Mouse (Mus musculus): ENCODE measurements around the gene Qrich2. TPM values are rescaled to one million over a fixed set of nuclear protein-coding genes. Genes with fewer than 3 reads are reported as not detected.
"Not testable (repeated sequence)": the region's sequence is repeated elsewhere in the genome, so short reads cannot be mapped to it uniquely, and the experiment has no call there.

The Qrich2 gene
- polyA plus RNA-seq, 1 experiment from 2014 or later: not detected

- WGBS (ENCODE audit: insufficient replicate concordance): 54% methylated on average over 4 of the region's 4 CpGs
- no peak for ATAC-seq (ENCODE audit: low read depth)
- no peaks in the 10 kb centered on the region for H3K36me3 ChIP-seq (ENCODE audit: control insufficient read depth, insufficient read depth)
- H3K4me1 ChIP-seq (ENCODE audit: control insufficient read depth, low read depth, low read length): peaks cover 16% of the 10 kb centered on the region
- H3K27ac ChIP-seq (ENCODE audit: low read length): no peak overlapping the region
- peak overlapping the region; percentile 69 for H3K4me3 ChIP-seq (ENCODE audit: low read depth, low read length)
- H3K27me3 ChIP-seq (ENCODE audit: control insufficient read depth, insufficient read depth, low read depth, low read length): peaks cover 28% of the 10 kb centered on the region
- no peak overlapping the region for H3K9ac ChIP-seq (ENCODE audit: low read depth, low read length)
- peak overlapping the region; percentile 99 for H3K4me2 ChIP-seq (ENCODE audit: low read depth, low read length)
- no peaks in the 10 kb centered on the region for H3K9me3 ChIP-seq (replicated peaks; ENCODE audit: control insufficient read depth, low read length)
These were observed 52.4 kb downstream of the Qrich2 start for GRCm38 (mm10) chr11:116413631-116414022.

- H3K9ac ChIP-seq (ENCODE audit: low read depth, low read length): peak within 1 kb of the TSS; percentile 63
- H3K4me3 ChIP-seq (ENCODE audit: low read depth, low read length): peak within 1 kb of the TSS; percentile 69
- H3K36me3 ChIP-seq (ENCODE audit: control insufficient read depth, insufficient read depth): no peaks in the 10 kb centered on the region
- peaks cover 28% of the 10 kb centered on the region for H3K27me3 ChIP-seq (ENCODE audit: control insufficient read depth, insufficient read depth, low read depth, low read length)
- H3K4me2 ChIP-seq (ENCODE audit: low read depth, low read length): peak within 1 kb of the TSS; percentile 99
- ATAC-seq (ENCODE audit: low read depth): peak; percentile 92
- H3K4me1 ChIP-seq (ENCODE audit: control insufficient read depth, low read depth, low read length): peaks cover 16% of the 10 kb centered on the region
- 3% methylated on average over 80 of the region's 82 CpGs for WGBS (ENCODE audit: insufficient replicate concordance)
- H3K9me3 ChIP-seq (replicated peaks; ENCODE audit: control insufficient read depth, low read length): no peaks in the 10 kb centered on the region
- no peak within 1 kb of the TSS for H3K27ac ChIP-seq (ENCODE audit: low read length)
These were observed 53.0 kb downstream of the Qrich2 start, which contains the start of gene Rnf157 for GRCm38 (mm10) chr11:116412904-116413630. Gene Rnf157 (minus strand): TSS chr11:116413032.

GRCm38 (mm10) chr11:116412028-116412827, 53.8 kb downstream of the Qrich2 start:
- WGBS (ENCODE audit: insufficient replicate concordance): 2% methylated on average over 67 of the region's 76 CpGs
- H3K27ac ChIP-seq (ENCODE audit: low read length): no peak overlapping the region
- H3K27me3 ChIP-seq (ENCODE audit: control insufficient read depth, insufficient read depth, low read depth, low read length): peaks cover 28% of the 10 kb centered on the region
- no peaks in the 10 kb centered on the region for H3K36me3 ChIP-seq (ENCODE audit: control insufficient read depth, insufficient read depth)
- ATAC-seq (ENCODE audit: low read depth): peak; percentile 62
- H3K4me3 ChIP-seq (ENCODE audit: low read depth, low read length): peak overlapping the region; percentile 69
- peak overlapping the region; percentile 99 for H3K4me2 ChIP-seq (ENCODE audit: low read depth, low read length)
- H3K4me1 ChIP-seq (ENCODE audit: control insufficient read depth, low read depth, low read length): peaks cover 16% of the 10 kb centered on the region
- H3K9me3 ChIP-seq (replicated peaks; ENCODE audit: control insufficient read depth, low read length): no peaks in the 10 kb centered on the region
- H3K9ac ChIP-seq (ENCODE audit: low read depth, low read length): peak overlapping the region; percentile 63

GRCm38 (mm10) chr11:116411582-116411981, 54.5 kb downstream of the Qrich2 start:
- no peaks in the 10 kb centered on the region for H3K9me3 ChIP-seq (replicated peaks; ENCODE audit: control insufficient read depth, low read length)
- H3K4me2 ChIP-seq (ENCODE audit: low read depth, low read length): peak overlapping the region; percentile 99; the same call in 1 of the 2 replicates
- H3K4me3 ChIP-seq (ENCODE audit: low read depth, low read length): no peak overlapping the region
- no peak for ATAC-seq (ENCODE audit: low read depth)
- H3K9ac ChIP-seq (ENCODE audit: low read depth, low read length): no peak overlapping the region
- peaks cover 16% of the 10 kb centered on the region for H3K4me1 ChIP-seq (ENCODE audit: control insufficient read depth, low read depth, low read length)
- H3K36me3 ChIP-seq (ENCODE audit: control insufficient read depth, insufficient read depth): no peaks in the 10 kb centered on the region
- 42% methylated on average over 6 of the region's 6 CpGs for WGBS (ENCODE audit: insufficient replicate concordance)
- peaks cover 28% of the 10 kb centered on the region for H3K27me3 ChIP-seq (ENCODE audit: control insufficient read depth, insufficient read depth, low read depth, low read length)
- no peak overlapping the region for H3K27ac ChIP-seq (ENCODE audit: low read length)

GRCm38 (mm10) chr11:116410415-116410814, 55.6 kb downstream of the Qrich2 start:
- not testable (repeated sequence) for H3K4me3 ChIP-seq (ENCODE audit: low read depth, low read length); H3K27ac ChIP-seq (ENCODE audit: low read length); H3K36me3 ChIP-seq (ENCODE audit: control insufficient read depth, insufficient read depth); H3K9ac ChIP-seq (ENCODE audit: low read depth, low read length); H3K9me3 ChIP-seq (replicated peaks; ENCODE audit: control insufficient read depth, low read length); ATAC-seq (ENCODE audit: low read depth); H3K4me2 ChIP-seq (ENCODE audit: low read depth, low read length)
- Histone ChIP-seq H3K4me1 (ENCODE audit: control insufficient read depth, low read depth, low read length) (peaks cover 16% of the 10 kb centered on the region), H3K27me3 (ENCODE audit: control insufficient read depth, insufficient read depth, low read depth, low read length) (peaks cover 28% of the 10 kb centered on the region)
- 79% methylated on average over 4 of the region's 4 CpGs for WGBS (ENCODE audit: insufficient replicate concordance)

- no peaks in the 10 kb centered on the region for H3K36me3 ChIP-seq (ENCODE audit: control insufficient read depth, insufficient read depth)
- H3K27ac ChIP-seq (ENCODE audit: low read length): no peak overlapping the region
- no peak overlapping the region for H3K9ac ChIP-seq (ENCODE audit: low read depth, low read length)
- H3K4me2 ChIP-seq (ENCODE audit: low read depth, low read length): no peak overlapping the region
- 80% methylated on average over 3 of the region's 3 CpGs for WGBS (ENCODE audit: insufficient replicate concordance)
- H3K9me3 ChIP-seq (replicated peaks; ENCODE audit: control insufficient read depth, low read length): no peaks in the 10 kb centered on the region
- H3K4me3 ChIP-seq (ENCODE audit: low read depth, low read length): no peak overlapping the region
- H3K27me3 ChIP-seq (ENCODE audit: control insufficient read depth, insufficient read depth, low read depth, low read length): peaks cover 28% of the 10 kb centered on the region
- no peak for ATAC-seq (ENCODE audit: low read depth)
- peaks cover 16% of the 10 kb centered on the region for H3K4me1 ChIP-seq (ENCODE audit: control insufficient read depth, low read depth, low read length)
These were observed 57.0 kb downstream of the Qrich2 start for GRCm38 (mm10) chr11:116409008-116409407.

- Histone ChIP-seq H3K9ac (ENCODE audit: low read depth, low read length) (no peak overlapping the region), H3K4me2 (ENCODE audit: low read depth, low read length) (no peak overlapping the region), H3K4me3 (ENCODE audit: low read depth, low read length) (no peak overlapping the region), H3K27me3 (ENCODE audit: control insufficient read depth, insufficient read depth, low read depth, low read length) (peaks cover 5% of the 10 kb centered on the region), H3K36me3 (ENCODE audit: control insufficient read depth, insufficient read depth) (no peaks in the 10 kb centered on the region), H3K9me3 (replicated peaks; ENCODE audit: control insufficient read depth, low read length) (no peaks in the 10 kb centered on the region), H3K4me1 (ENCODE audit: control insufficient read depth, low read depth, low read length) (no peaks in the 10 kb centered on the region), H3K27ac (ENCODE audit: low read length) (no peak overlapping the region)
- no peak for ATAC-seq (ENCODE audit: low read depth)
- 77% methylated on average over 16 of the region's 16 CpGs for WGBS (ENCODE audit: insufficient replicate concordance)
These were observed 59.8 kb downstream of the Qrich2 start for GRCm38 (mm10) chr11:116406231-116406728.

- H3K27me3 ChIP-seq (ENCODE audit: control insufficient read depth, insufficient read depth, low read depth, low read length): no peaks in the 10 kb centered on the region
- H3K4me3 ChIP-seq (ENCODE audit: low read depth, low read length): no peak overlapping the region
- no peaks in the 10 kb centered on the region for H3K9me3 ChIP-seq (replicated peaks; ENCODE audit: control insufficient read depth, low read length)
- H3K4me1 ChIP-seq (ENCODE audit: control insufficient read depth, low read depth, low read length): no peaks in the 10 kb centered on the region; the same call in 1 of the 2 replicates
- no peak overlapping the region for H3K27ac ChIP-seq (ENCODE audit: low read length)
- no peak for ATAC-seq (ENCODE audit: low read depth)
- H3K36me3 ChIP-seq (ENCODE audit: control insufficient read depth, insufficient read depth): no peaks in the 10 kb centered on the region
- WGBS (ENCODE audit: insufficient replicate concordance): 59% methylated on average over 4 of the region's 4 CpGs
- H3K4me2 ChIP-seq (ENCODE audit: low read depth, low read length): no peak overlapping the region
- H3K9ac ChIP-seq (ENCODE audit: low read depth, low read length): no peak overlapping the region
These were observed 60.4 kb downstream of the Qrich2 start for GRCm38 (mm10) chr11:116405601-116406000.

GRCm38 (mm10) chr11:116400560-116400959, 65.5 kb downstream of the Qrich2 start:
- no peak overlapping the region for H3K4me2 ChIP-seq (ENCODE audit: low read depth, low read length)
- H3K36me3 ChIP-seq (ENCODE audit: control insufficient read depth, insufficient read depth): no peaks in the 10 kb centered on the region
- no peak overlapping the region for H3K27ac ChIP-seq (ENCODE audit: low read length)
- H3K27me3 ChIP-seq (ENCODE audit: control insufficient read depth, insufficient read depth, low read depth, low read length): no peaks in the 10 kb centered on the region
- H3K9me3 ChIP-seq (replicated peaks; ENCODE audit: control insufficient read depth, low read length): no peaks in the 10 kb centered on the region
- ATAC-seq (ENCODE audit: low read depth): no peak
- no peak overlapping the region for H3K9ac ChIP-seq (ENCODE audit: low read depth, low read length)
- 11% methylated on average over 4 of the region's 4 CpGs for WGBS (ENCODE audit: insufficient replicate concordance)
- no peaks in the 10 kb centered on the region; the same call in 1 of the 2 replicates for H3K4me1 ChIP-seq (ENCODE audit: control insufficient read depth, low read depth, low read length)
- H3K4me3 ChIP-seq (ENCODE audit: low read depth, low read length): no peak overlapping the region
